Mouse (Mus musculus): ENCODE data around the gene Gm13290. TPM values are rescaled to one million over a fixed set of nuclear protein-coding genes. Genes with fewer than 3 reads are reported as not detected.
"Not testable (repeated sequence)": the region's sequence is repeated elsewhere in the genome, so short reads cannot be mapped to it uniquely, and the experiment has no call there.

Gene Gm13290
- total and polyA plus RNA-seq, 3 experiments: not detected

- H3K4me2 ChIP-seq (ENCODE audit: insufficient read depth, low read depth, poor library complexity, severe bottlenecking); H3K36me3 ChIP-seq (replicated peaks in 1 of 2; ENCODE audit: control insufficient read depth in 1 of 2, insufficient read depth in 1 of 2, low read length in 1 of 2); DNase-seq (ENCODE audit: extremely low read depth); H3K4me1 ChIP-seq (ENCODE audit: control insufficient read depth in 1 of 2, insufficient read depth in 2 of 2); H3K9ac ChIP-seq (ENCODE audit: insufficient read depth, low read depth); H3K9me3 ChIP-seq (replicated peaks; ENCODE audit: low read length); H3K79me2 ChIP-seq (replicated peaks; ENCODE audit: control insufficient read depth, extremely low read depth, insufficient read depth, poor library complexity, severe bottlenecking); H3K27me3 ChIP-seq (replicated peaks); in situ Hi-C loops (cut with MboI; ENCODE audit: low pct_ligation_motif_present, low pct_unique_long_range_greater_than_20kb, low sequenced_read_pairs); dilution Hi-C loops (cut with MboI; ENCODE audit: extremely low pct_ligation_motif_present, extremely low pct_unique_long_range_greater_than_20kb, low sequenced_read_pairs); H3K27ac ChIP-seq (ENCODE audit: insufficient read depth, low read depth); H3K4me3 ChIP-seq (replicated peaks in 1 of 3; ENCODE audit: low read depth in 2 of 3, low read length in 2 of 3, poor library complexity in 1 of 3): not testable (repeated sequence)
Measured at GRCm38 (mm10) chr4:88785409-88785808, 11.8 kb downstream of the Gm13290 start, which contains the start of gene Gm13276. Gene Gm13276, plus strand, starts transcription at chr4:88785709.

GRCm38 (mm10) chr4:88788402-88788801, 14.8 kb downstream of the Gm13290 start, which contains the start of gene Gm13277:
Gene Gm13277, plus strand, starts transcription at chr4:88788632.
- DNase-seq (ENCODE audit: extremely low read depth); dilution Hi-C loops (cut with MboI; ENCODE audit: extremely low pct_ligation_motif_present, extremely low pct_unique_long_range_greater_than_20kb, low sequenced_read_pairs); H3K4me3 ChIP-seq (replicated peaks in 1 of 3; ENCODE audit: low read depth in 2 of 3, low read length in 2 of 3, poor library complexity in 1 of 3); H3K4me2 ChIP-seq (ENCODE audit: insufficient read depth, low read depth, poor library complexity, severe bottlenecking); H3K27ac ChIP-seq (ENCODE audit: insufficient read depth, low read depth); H3K4me1 ChIP-seq (ENCODE audit: control insufficient read depth in 1 of 2, insufficient read depth in 2 of 2); in situ Hi-C loops (cut with MboI; ENCODE audit: low pct_ligation_motif_present, low pct_unique_long_range_greater_than_20kb, low sequenced_read_pairs); H3K27me3 ChIP-seq (replicated peaks); H3K9me3 ChIP-seq (replicated peaks; ENCODE audit: low read length); H3K9ac ChIP-seq (ENCODE audit: insufficient read depth, low read depth); H3K36me3 ChIP-seq (replicated peaks in 1 of 2; ENCODE audit: control insufficient read depth in 1 of 2, insufficient read depth in 1 of 2, low read length in 1 of 2); H3K79me2 ChIP-seq (replicated peaks; ENCODE audit: control insufficient read depth, extremely low read depth, insufficient read depth, poor library complexity, severe bottlenecking): not testable (repeated sequence)
- peak in 1 of 2 experiments; percentile 28; a peak in 2 of 4 replicates for TF ChIP-seq CTCF (conservative IDR thresholded peaks at IDR 0.05 in 1 of 2, IDR thresholded peaks at IDR 0.05 in 1 of 2; ENCODE audit: low read depth in 2 of 2, low read length in 2 of 2)

GRCm38 (mm10) chr4:88791250-88791649, 17.6 kb downstream of the Gm13290 start, which contains the start of gene Gm13278:
Gene Gm13278, plus strand, starts transcription at chr4:88791550.
- H3K27ac ChIP-seq (ENCODE audit: insufficient read depth, low read depth); dilution Hi-C loops (cut with MboI; ENCODE audit: extremely low pct_ligation_motif_present, extremely low pct_unique_long_range_greater_than_20kb, low sequenced_read_pairs); H3K4me2 ChIP-seq (ENCODE audit: insufficient read depth, low read depth, poor library complexity, severe bottlenecking); H3K9me3 ChIP-seq (replicated peaks; ENCODE audit: low read length); H3K9ac ChIP-seq (ENCODE audit: insufficient read depth, low read depth); H3K36me3 ChIP-seq (replicated peaks in 1 of 2; ENCODE audit: control insufficient read depth in 1 of 2, insufficient read depth in 1 of 2, low read length in 1 of 2); H3K79me2 ChIP-seq (replicated peaks; ENCODE audit: control insufficient read depth, extremely low read depth, insufficient read depth, poor library complexity, severe bottlenecking); H3K27me3 ChIP-seq (replicated peaks); H3K4me1 ChIP-seq (ENCODE audit: control insufficient read depth in 1 of 2, insufficient read depth in 2 of 2); DNase-seq (ENCODE audit: extremely low read depth); H3K4me3 ChIP-seq (replicated peaks in 1 of 3; ENCODE audit: low read depth in 2 of 3, low read length in 2 of 3, poor library complexity in 1 of 3); in situ Hi-C loops (cut with MboI; ENCODE audit: low pct_ligation_motif_present, low pct_unique_long_range_greater_than_20kb, low sequenced_read_pairs): not testable (repeated sequence)

- H3K79me2 ChIP-seq (replicated peaks; ENCODE audit: control insufficient read depth, extremely low read depth, insufficient read depth, poor library complexity, severe bottlenecking); H3K27me3 ChIP-seq (replicated peaks); H3K4me1 ChIP-seq (ENCODE audit: control insufficient read depth in 1 of 2, insufficient read depth in 2 of 2); H3K27ac ChIP-seq (ENCODE audit: insufficient read depth, low read depth); dilution Hi-C loops (cut with MboI; ENCODE audit: extremely low pct_ligation_motif_present, extremely low pct_unique_long_range_greater_than_20kb, low sequenced_read_pairs); H3K4me3 ChIP-seq (replicated peaks in 1 of 3; ENCODE audit: low read depth in 2 of 3, low read length in 2 of 3, poor library complexity in 1 of 3); H3K9me3 ChIP-seq (replicated peaks; ENCODE audit: low read length); H3K36me3 ChIP-seq (replicated peaks in 1 of 2; ENCODE audit: control insufficient read depth in 1 of 2, insufficient read depth in 1 of 2, low read length in 1 of 2); H3K9ac ChIP-seq (ENCODE audit: insufficient read depth, low read depth); H3K4me2 ChIP-seq (ENCODE audit: insufficient read depth, low read depth, poor library complexity, severe bottlenecking); in situ Hi-C loops (cut with MboI; ENCODE audit: low pct_ligation_motif_present, low pct_unique_long_range_greater_than_20kb, low sequenced_read_pairs); DNase-seq (ENCODE audit: extremely low read depth): not testable (repeated sequence)
Measured at GRCm38 (mm10) chr4:88793936-88794675, 20.5 kb downstream of the Gm13290 start, which contains the start of gene Gm13275. Gene Gm13275, plus strand, starts transcription at chr4:88794487.

- DNase-seq (ENCODE audit: extremely low read depth); H3K9ac ChIP-seq (ENCODE audit: insufficient read depth, low read depth); H3K9me3 ChIP-seq (replicated peaks; ENCODE audit: low read length); H3K27me3 ChIP-seq (replicated peaks); in situ Hi-C loops (cut with MboI; ENCODE audit: low pct_ligation_motif_present, low pct_unique_long_range_greater_than_20kb, low sequenced_read_pairs); H3K27ac ChIP-seq (ENCODE audit: insufficient read depth, low read depth); H3K4me1 ChIP-seq (ENCODE audit: control insufficient read depth in 1 of 2, insufficient read depth in 2 of 2); dilution Hi-C loops (cut with MboI; ENCODE audit: extremely low pct_ligation_motif_present, extremely low pct_unique_long_range_greater_than_20kb, low sequenced_read_pairs); H3K36me3 ChIP-seq (replicated peaks in 1 of 2; ENCODE audit: control insufficient read depth in 1 of 2, insufficient read depth in 1 of 2, low read length in 1 of 2); H3K4me2 ChIP-seq (ENCODE audit: insufficient read depth, low read depth, poor library complexity, severe bottlenecking); H3K4me3 ChIP-seq (replicated peaks in 1 of 3; ENCODE audit: low read depth in 2 of 3, low read length in 2 of 3, poor library complexity in 1 of 3); H3K79me2 ChIP-seq (replicated peaks; ENCODE audit: control insufficient read depth, extremely low read depth, insufficient read depth, poor library complexity, severe bottlenecking): not testable (repeated sequence)
Measured at GRCm38 (mm10) chr4:88797097-88797496, 23.5 kb downstream of the Gm13290 start, which contains the start of gene Gm13279. Gene Gm13279, plus strand, starts transcription at chr4:88797397.

GRCm38 (mm10) chr4:88799365-88799764, 25.7 kb downstream of the Gm13290 start, which contains the start of gene Gm13285:
Gene Gm13285, plus strand, starts transcription at chr4:88799665.
- H3K27ac ChIP-seq (ENCODE audit: insufficient read depth, low read depth); in situ Hi-C loops (cut with MboI; ENCODE audit: low pct_ligation_motif_present, low pct_unique_long_range_greater_than_20kb, low sequenced_read_pairs); H3K36me3 ChIP-seq (replicated peaks in 1 of 2; ENCODE audit: control insufficient read depth in 1 of 2, insufficient read depth in 1 of 2, low read length in 1 of 2); H3K79me2 ChIP-seq (replicated peaks; ENCODE audit: control insufficient read depth, extremely low read depth, insufficient read depth, poor library complexity, severe bottlenecking); H3K9me3 ChIP-seq (replicated peaks; ENCODE audit: low read length); dilution Hi-C loops (cut with MboI; ENCODE audit: extremely low pct_ligation_motif_present, extremely low pct_unique_long_range_greater_than_20kb, low sequenced_read_pairs); H3K4me2 ChIP-seq (ENCODE audit: insufficient read depth, low read depth, poor library complexity, severe bottlenecking); DNase-seq (ENCODE audit: extremely low read depth); H3K4me1 ChIP-seq (ENCODE audit: control insufficient read depth in 1 of 2, insufficient read depth in 2 of 2); H3K4me3 ChIP-seq (replicated peaks in 1 of 3; ENCODE audit: low read depth in 2 of 3, low read length in 2 of 3, poor library complexity in 1 of 3); H3K27me3 ChIP-seq (replicated peaks); H3K9ac ChIP-seq (ENCODE audit: insufficient read depth, low read depth): not testable (repeated sequence)

Measured in CH12.LX (cell line).